Mouse (Mus musculus): ENCODE results near the gene Rnf227.

DNA sequence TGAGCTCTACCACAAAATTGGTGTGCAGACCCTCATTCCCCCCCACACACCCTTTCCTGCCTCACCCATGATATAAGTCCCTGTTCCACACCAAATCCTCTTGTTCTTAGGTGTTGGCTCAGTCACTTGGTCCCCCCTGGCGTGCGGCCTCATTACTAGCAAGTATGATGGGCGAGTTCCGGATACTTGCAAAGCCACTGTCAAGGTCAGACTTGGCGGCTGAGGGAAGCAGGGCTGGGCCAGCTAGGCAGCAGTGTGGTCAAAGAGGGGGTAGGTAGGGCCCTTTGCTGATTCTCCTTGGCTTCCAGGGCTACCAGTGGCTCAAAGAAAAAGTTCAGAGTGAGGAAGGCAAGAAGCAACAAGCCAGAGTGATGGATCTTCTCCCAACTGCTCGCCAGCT lies 9.1 kb upstream of the Rnf227 start:
- no peak for TF ChIP-seq POLR2A (IDR thresholded peaks at IDR 0.05; ENCODE audit: low read depth, low read length)
- no peak for TF ChIP-seq CTCF (IDR thresholded peaks at IDR 0.05; ENCODE audit: extremely low read depth, insufficient read length, insufficient replicate concordance, low read depth, low read length)

Data from small intestine, adult 2 months (tissue).